Mouse (Mus musculus): ENCODE measurements around the gene A230072I06Rik. TPM values are rescaled to one million over a fixed set of nuclear protein-coding genes. Genes with fewer than 3 reads are reported as not detected.

A230072I06Rik gene
- not detected in 2 replicates for polyA plus RNA-seq (2012; rRNA removed)

GRCm38 (mm10) chr8:12278663-12279312, at the start of gene A230072I06Rik:
TSS of gene A230072I06Rik (plus strand) at chr8:12278819.
- Histone ChIP-seq H3K36me3 (ENCODE audit: control insufficient read depth, insufficient read depth, low read length) (no peaks in the 10 kb centered on the region), H3K27ac (ENCODE audit: control insufficient read depth, insufficient read depth, low read depth, low read length) (no peak within 1 kb of the TSS), H3K27me3 (ENCODE audit: control insufficient read depth, insufficient read depth, low read length) (no peaks in the 10 kb centered on the region), H3K4me3 (ENCODE audit: control insufficient read depth, low read depth, low read length) (no peak within 1 kb of the TSS), H3K4me1 (ENCODE audit: control insufficient read depth, insufficient read depth, low read length) (no peaks in the 10 kb centered on the region)
- TF ChIP-seq CTCF (IDR thresholded peaks at IDR 0.05; ENCODE audit: control insufficient read depth, insufficient read depth, insufficient replicate concordance, low read depth, low read length) (no peak), POLR2A (IDR thresholded peaks at IDR 0.05; ENCODE audit: control insufficient read depth, low read depth, low read length) (no peak)

- Histone ChIP-seq H3K36me3 (ENCODE audit: control insufficient read depth, insufficient read depth, low read length) (no peaks in the 10 kb centered on the region), H3K4me3 (ENCODE audit: control insufficient read depth, low read depth, low read length) (no peak overlapping the region), H3K27ac (ENCODE audit: control insufficient read depth, insufficient read depth, low read depth, low read length) (no peak overlapping the region), H3K27me3 (ENCODE audit: control insufficient read depth, insufficient read depth, low read length) (no peaks in the 10 kb centered on the region), H3K4me1 (ENCODE audit: control insufficient read depth, insufficient read depth, low read length) (no peaks in the 10 kb centered on the region)
- no peak for TF ChIP-seq POLR2A (IDR thresholded peaks at IDR 0.05; ENCODE audit: control insufficient read depth, low read depth, low read length)
- no peak for TF ChIP-seq CTCF (IDR thresholded peaks at IDR 0.05; ENCODE audit: control insufficient read depth, insufficient read depth, insufficient replicate concordance, low read depth, low read length)
Observed at GRCm38 (mm10) chr8:12234039-12234438, 44.6 kb upstream of the A230072I06Rik start.

DNA sequence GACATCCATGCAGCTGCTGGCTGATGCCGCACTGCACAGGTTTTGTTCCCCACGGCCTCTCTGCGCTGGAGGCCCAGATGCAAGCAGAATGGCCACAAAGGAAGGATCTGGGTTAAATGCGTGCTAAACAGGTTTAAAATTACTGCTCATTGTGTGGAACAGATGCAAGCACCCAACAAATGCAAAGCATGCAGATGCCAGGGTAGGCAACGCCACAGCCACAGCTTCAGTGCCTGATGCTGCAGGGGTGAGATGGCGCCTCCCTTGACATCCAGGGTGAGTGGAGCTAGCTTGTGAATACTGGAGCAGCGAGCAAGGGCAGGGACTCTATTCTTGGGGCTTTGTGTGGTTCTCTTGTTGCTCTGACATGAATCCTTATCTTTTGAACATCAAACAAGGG, 39.8 kb upstream of the A230072I06Rik start:
- TF ChIP-seq POLR2A (IDR thresholded peaks at IDR 0.05; ENCODE audit: control insufficient read depth, low read depth, low read length), result no peak
- TF ChIP-seq CTCF (IDR thresholded peaks at IDR 0.05; ENCODE audit: control insufficient read depth, insufficient read depth, insufficient replicate concordance, low read depth, low read length), result no peak
- Histone ChIP-seq H3K27me3 (ENCODE audit: control insufficient read depth, insufficient read depth, low read length) (no peaks in the 10 kb centered on the region), H3K36me3 (ENCODE audit: control insufficient read depth, insufficient read depth, low read length) (no peaks in the 10 kb centered on the region), H3K27ac (ENCODE audit: control insufficient read depth, insufficient read depth, low read depth, low read length) (no peak overlapping the region), H3K4me3 (ENCODE audit: control insufficient read depth, low read depth, low read length) (no peak overlapping the region), H3K4me1 (ENCODE audit: control insufficient read depth, insufficient read depth, low read length) (no peaks in the 10 kb centered on the region)

GRCm38 (mm10) chr8:12240143-12240542, 38.5 kb upstream of the A230072I06Rik start:
- no peaks in the 10 kb centered on the region for H3K36me3 ChIP-seq (ENCODE audit: control insufficient read depth, insufficient read depth, low read length)
- no peak overlapping the region for H3K4me3 ChIP-seq (ENCODE audit: control insufficient read depth, low read depth, low read length)
- no peaks in the 10 kb centered on the region for H3K27me3 ChIP-seq (ENCODE audit: control insufficient read depth, insufficient read depth, low read length)
- H3K27ac ChIP-seq (ENCODE audit: control insufficient read depth, insufficient read depth, low read depth, low read length), result no peak overlapping the region
- no peaks in the 10 kb centered on the region for H3K4me1 ChIP-seq (ENCODE audit: control insufficient read depth, insufficient read depth, low read length)
- TF ChIP-seq POLR2A (IDR thresholded peaks at IDR 0.05; ENCODE audit: control insufficient read depth, low read depth, low read length) (no peak), CTCF (IDR thresholded peaks at IDR 0.05; ENCODE audit: control insufficient read depth, insufficient read depth, insufficient replicate concordance, low read depth, low read length) (no peak)

GRCm38 (mm10) chr8:12243746-12244145, 34.9 kb upstream of the A230072I06Rik start:
- TF ChIP-seq CTCF (IDR thresholded peaks at IDR 0.05; ENCODE audit: control insufficient read depth, insufficient read depth, insufficient replicate concordance, low read depth, low read length) (no peak), POLR2A (IDR thresholded peaks at IDR 0.05; ENCODE audit: control insufficient read depth, low read depth, low read length) (no peak)
- no peaks in the 10 kb centered on the region for H3K36me3 ChIP-seq (ENCODE audit: control insufficient read depth, insufficient read depth, low read length)
- no peak overlapping the region for H3K27ac ChIP-seq (ENCODE audit: control insufficient read depth, insufficient read depth, low read depth, low read length)
- H3K4me3 ChIP-seq (ENCODE audit: control insufficient read depth, low read depth, low read length), result no peak overlapping the region
- H3K4me1 ChIP-seq (ENCODE audit: control insufficient read depth, insufficient read depth, low read length), result no peaks in the 10 kb centered on the region
- H3K27me3 ChIP-seq (ENCODE audit: control insufficient read depth, insufficient read depth, low read length), result no peaks in the 10 kb centered on the region

DNA sequence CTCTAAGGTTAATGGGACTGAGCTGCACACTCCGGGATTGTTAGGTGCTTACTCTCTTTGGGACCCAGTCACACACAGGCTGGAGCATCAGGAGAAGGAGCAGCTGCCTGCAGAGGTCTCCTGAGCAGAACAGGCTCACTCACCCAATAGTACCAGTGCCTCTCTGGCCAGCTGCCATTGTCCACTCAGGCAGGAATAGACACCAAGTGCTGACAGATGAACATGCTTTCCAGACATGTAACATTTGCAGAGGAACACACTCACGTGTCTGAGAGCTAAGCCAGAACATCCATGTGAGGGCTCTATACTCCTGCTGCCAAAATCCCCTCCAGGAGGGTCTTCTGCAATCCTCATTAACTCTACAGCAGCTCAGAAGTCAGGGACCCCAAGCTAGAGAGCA, 18.7 kb upstream of the A230072I06Rik start:
- Histone ChIP-seq H3K4me1 (ENCODE audit: control insufficient read depth, insufficient read depth, low read length) (no peaks in the 10 kb centered on the region; the same call in 1 of the 2 replicates), H3K27ac (ENCODE audit: control insufficient read depth, insufficient read depth, low read depth, low read length) (no peak overlapping the region), H3K4me3 (ENCODE audit: control insufficient read depth, low read depth, low read length) (no peak overlapping the region), H3K36me3 (ENCODE audit: control insufficient read depth, insufficient read depth, low read length) (no peaks in the 10 kb centered on the region), H3K27me3 (ENCODE audit: control insufficient read depth, insufficient read depth, low read length) (no peaks in the 10 kb centered on the region)
- TF ChIP-seq CTCF (IDR thresholded peaks at IDR 0.05; ENCODE audit: control insufficient read depth, insufficient read depth, insufficient replicate concordance, low read depth, low read length) (no peak), POLR2A (IDR thresholded peaks at IDR 0.05; ENCODE audit: control insufficient read depth, low read depth, low read length) (no peak)

GRCm38 (mm10) chr8:12260476-12261029, 18.1 kb upstream of the A230072I06Rik start:
- no peaks in the 10 kb centered on the region for H3K36me3 ChIP-seq (ENCODE audit: control insufficient read depth, insufficient read depth, low read length)
- H3K27ac ChIP-seq (ENCODE audit: control insufficient read depth, insufficient read depth, low read depth, low read length), result no peak overlapping the region
- no peaks in the 10 kb centered on the region for H3K27me3 ChIP-seq (ENCODE audit: control insufficient read depth, insufficient read depth, low read length)
- no peaks in the 10 kb centered on the region; the same call in 1 of the 2 replicates for H3K4me1 ChIP-seq (ENCODE audit: control insufficient read depth, insufficient read depth, low read length)
- H3K4me3 ChIP-seq (ENCODE audit: control insufficient read depth, low read depth, low read length), result no peak overlapping the region
- TF ChIP-seq CTCF (IDR thresholded peaks at IDR 0.05; ENCODE audit: control insufficient read depth, insufficient read depth, insufficient replicate concordance, low read depth, low read length) (no peak), POLR2A (IDR thresholded peaks at IDR 0.05; ENCODE audit: control insufficient read depth, low read depth, low read length) (no peak)
